Mouse (Mus musculus): ENCODE results near the gene Pold4. TPM values are rescaled to one million over a fixed set of nuclear protein-coding genes. Genes with fewer than 3 reads are reported as not detected.

Pold4 gene
- polyA plus RNA-seq, 1 experiment from 2014 or later: 87.8 TPM

DNA sequence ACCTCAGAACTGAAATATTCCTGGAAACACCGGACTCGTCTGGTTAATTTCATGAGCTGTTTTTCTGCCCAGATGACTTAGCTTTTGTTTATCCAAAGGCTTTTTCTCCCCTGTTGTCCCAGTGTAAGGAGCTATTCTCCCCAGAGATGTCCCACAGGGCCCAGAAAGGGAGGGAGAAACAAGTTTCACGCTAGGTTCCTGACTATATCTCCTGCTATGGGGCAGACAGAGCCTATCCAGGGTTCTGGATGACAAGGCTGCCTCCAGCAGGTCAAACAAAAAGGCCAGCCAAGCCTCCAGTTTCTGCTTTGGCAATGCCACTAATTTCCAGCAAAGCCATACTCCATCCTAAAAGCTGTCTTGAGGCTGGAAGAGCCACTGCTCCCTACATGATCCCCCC lies 13.8 kb upstream of the Pold4 start:
- 60% methylated on average over 3 of the region's 3 CpGs for WGBS
- Histone ChIP-seq H3K27me3 (replicated peaks; ENCODE audit: control insufficient read depth, insufficient read depth, low read length) (no peaks in the 10 kb centered on the region), H3K4me1 (replicated peaks; ENCODE audit: control insufficient read depth, insufficient read depth, low read length) (peaks cover 20% of the 10 kb centered on the region)

DNA sequence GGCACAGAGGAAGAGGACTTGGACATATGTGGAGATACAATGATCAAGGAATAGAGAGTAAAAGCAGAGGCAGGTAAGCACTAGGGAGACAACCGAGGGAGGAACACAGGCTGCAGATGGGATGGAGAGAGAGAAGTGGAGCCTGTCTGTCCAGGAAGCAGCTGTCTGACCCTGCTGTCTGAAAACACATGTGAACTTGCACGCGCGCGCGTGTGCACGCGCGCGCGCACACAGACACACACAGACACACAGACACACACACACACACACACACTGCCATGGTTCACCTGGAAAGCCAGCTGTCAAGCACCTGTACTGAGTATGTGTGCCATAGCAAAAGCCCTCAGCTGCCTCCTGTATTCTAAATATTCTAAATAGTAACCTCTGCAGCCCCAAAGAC lies 13.4 kb upstream of the Pold4 start:
- Histone ChIP-seq H3K9ac (ENCODE audit: low read depth, low read length) (no peak overlapping the region), H3K4me2 (replicated peaks; ENCODE audit: low read depth) (no peak overlapping the region), H3K36me3 (ENCODE audit: control insufficient read depth, insufficient read depth) (no peaks in the 10 kb centered on the region), H3K4me1 (replicated peaks; ENCODE audit: control insufficient read depth, insufficient read depth, low read length) (peaks cover 20% of the 10 kb centered on the region), H3K27ac (ENCODE audit: low read depth, low read length) (peak overlapping the region; percentile 46; the same call in 1 of the 2 replicates), H3K4me3 (ENCODE audit: low read depth, low read length) (no peak overlapping the region), H3K9me3 (ENCODE audit: control insufficient read depth) (no peaks in the 10 kb centered on the region), H3K27me3 (replicated peaks; ENCODE audit: control insufficient read depth, insufficient read depth, low read length) (no peaks in the 10 kb centered on the region)
- WGBS: 69% methylated on average over 11 of the region's 11 CpGs
- TF ChIP-seq CTCF (IDR thresholded peaks at IDR 0.05; ENCODE audit: low read depth): no peak
- ATAC-seq: no peak

More for the DNA sequence above, 13.8 kb upstream of the Pold4 start:
- H3K4me3 ChIP-seq (ENCODE audit: low read depth, low read length): no peak overlapping the region
- peak overlapping the region; percentile 46; the same call in 1 of the 2 replicates for H3K27ac ChIP-seq (ENCODE audit: low read depth, low read length)
- no peak overlapping the region; the same call in 1 of the 2 replicates for H3K4me2 ChIP-seq (replicated peaks; ENCODE audit: low read depth)
- no peaks in the 10 kb centered on the region for H3K9me3 ChIP-seq (ENCODE audit: control insufficient read depth)
- H3K36me3 ChIP-seq (ENCODE audit: control insufficient read depth, insufficient read depth): no peaks in the 10 kb centered on the region
- no peak overlapping the region for H3K9ac ChIP-seq (ENCODE audit: low read depth, low read length)
- 0 out of 2 replicates have a peak, but pooled peaks have one; percentile 8 for TF ChIP-seq CTCF (IDR thresholded peaks at IDR 0.05; ENCODE audit: low read depth)
- no peak for ATAC-seq

DNA sequence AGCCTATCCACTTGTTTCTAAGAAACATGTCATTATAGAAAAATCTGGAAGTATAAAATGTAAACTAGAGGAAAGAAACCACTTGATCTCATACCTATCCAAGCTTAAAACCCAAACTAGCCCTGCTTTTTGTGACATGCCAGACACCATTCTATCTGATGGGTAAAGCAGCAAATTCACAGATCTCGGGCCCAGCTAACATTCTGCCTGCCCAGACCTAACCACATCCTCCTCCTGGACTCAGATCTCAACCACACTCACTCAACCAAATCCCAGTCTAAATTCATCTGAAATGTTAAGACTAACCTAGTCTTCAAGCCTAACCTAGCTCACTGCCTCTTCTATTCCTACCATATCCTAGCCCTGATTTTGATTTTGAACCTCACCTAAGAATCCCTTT lies 12.9 kb upstream of the Pold4 start:
- no peaks in the 10 kb centered on the region for H3K36me3 ChIP-seq (ENCODE audit: control insufficient read depth, insufficient read depth)
- no peak overlapping the region for H3K4me3 ChIP-seq (ENCODE audit: low read depth, low read length)
- 67% methylated on average over 1 of the region's 1 CpGs for WGBS
- no peak for ATAC-seq
- H3K4me2 ChIP-seq (replicated peaks; ENCODE audit: low read depth): no peak overlapping the region
- no peak for TF ChIP-seq CTCF (IDR thresholded peaks at IDR 0.05; ENCODE audit: low read depth)
- H3K9ac ChIP-seq (ENCODE audit: low read depth, low read length): no peak overlapping the region
- no peaks in the 10 kb centered on the region for H3K9me3 ChIP-seq (ENCODE audit: control insufficient read depth)
- H3K27me3 ChIP-seq (replicated peaks; ENCODE audit: control insufficient read depth, insufficient read depth, low read length): no peaks in the 10 kb centered on the region
- H3K4me1 ChIP-seq (replicated peaks; ENCODE audit: control insufficient read depth, insufficient read depth, low read length): peaks cover 17% of the 10 kb centered on the region
- no peak overlapping the region for H3K27ac ChIP-seq (ENCODE audit: low read depth, low read length)

DNA sequence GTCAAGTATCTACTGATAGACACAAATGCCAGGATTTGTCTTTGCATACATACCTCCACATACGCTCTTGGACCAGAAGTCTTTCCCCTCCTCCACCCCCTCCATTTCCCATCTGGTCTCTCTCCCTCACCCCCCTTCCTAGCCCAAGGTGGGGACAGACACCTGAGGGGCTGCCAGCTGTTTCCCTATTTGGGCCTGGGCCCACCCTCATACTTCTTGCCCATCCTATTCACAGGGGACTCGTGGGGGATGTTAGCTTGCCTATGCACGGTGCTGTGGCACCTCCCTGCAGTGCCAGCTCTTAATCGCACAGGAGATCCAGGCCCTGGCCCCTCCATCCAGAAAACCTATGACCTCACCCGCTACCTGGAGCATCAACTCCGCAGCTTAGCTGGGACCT lies 11.8 kb upstream of the Pold4 start:
- peaks cover 16% of the 10 kb centered on the region for H3K4me1 ChIP-seq (replicated peaks; ENCODE audit: control insufficient read depth, insufficient read depth, low read length)
- H3K9me3 ChIP-seq (ENCODE audit: control insufficient read depth): no peaks in the 10 kb centered on the region
- 0 out of 2 replicates have a peak overlapping the region, but pooled peaks have one; percentile 52 for H3K4me2 ChIP-seq (replicated peaks; ENCODE audit: low read depth)
- no peaks in the 10 kb centered on the region for H3K36me3 ChIP-seq (ENCODE audit: control insufficient read depth, insufficient read depth)
- 78% methylated on average over 6 of the region's 6 CpGs for WGBS
- no peak for TF ChIP-seq CTCF (IDR thresholded peaks at IDR 0.05; ENCODE audit: low read depth)
- H3K27ac ChIP-seq (ENCODE audit: low read depth, low read length): no peak overlapping the region
- no peak overlapping the region for H3K4me3 ChIP-seq (ENCODE audit: low read depth, low read length)
- ATAC-seq: no peak
- H3K27me3 ChIP-seq (replicated peaks; ENCODE audit: control insufficient read depth, insufficient read depth, low read length): no peaks in the 10 kb centered on the region
- H3K9ac ChIP-seq (ENCODE audit: low read depth, low read length): no peak overlapping the region

DNA sequence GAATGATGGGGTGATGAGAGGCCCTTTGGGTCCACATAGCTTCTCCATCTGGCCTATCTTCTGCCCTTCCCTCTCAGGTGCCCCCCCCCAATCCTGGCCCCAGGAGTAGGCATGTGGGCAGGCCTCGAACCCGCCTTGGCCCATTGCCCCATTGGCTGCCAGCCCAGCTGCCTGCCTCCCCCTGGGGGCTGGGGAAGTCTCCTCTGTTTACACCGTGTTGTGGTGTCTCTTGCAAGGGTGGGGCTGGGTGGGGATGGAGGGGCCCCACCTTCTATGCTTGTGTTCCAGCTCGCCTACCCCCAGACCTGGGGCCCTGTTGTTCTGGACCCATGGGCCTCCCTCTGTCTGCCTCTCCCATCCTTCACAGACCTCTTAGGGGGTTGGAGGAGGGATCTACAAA lies 11.3 kb upstream of the Pold4 start:
- H3K27me3 ChIP-seq (replicated peaks; ENCODE audit: control insufficient read depth, insufficient read depth, low read length): no peaks in the 10 kb centered on the region
- ATAC-seq: no peak
- 21% methylated on average over 4 of the region's 4 CpGs for WGBS
- no peak for TF ChIP-seq CTCF (IDR thresholded peaks at IDR 0.05; ENCODE audit: low read depth)
- peaks cover 16% of the 10 kb centered on the region for H3K4me1 ChIP-seq (replicated peaks; ENCODE audit: control insufficient read depth, insufficient read depth, low read length)
- no peaks in the 10 kb centered on the region for H3K36me3 ChIP-seq (ENCODE audit: control insufficient read depth, insufficient read depth)
- peak overlapping the region; percentile 52 for H3K4me2 ChIP-seq (replicated peaks; ENCODE audit: low read depth)
- peak overlapping the region; percentile 64; the same call in 1 of the 2 replicates for H3K27ac ChIP-seq (ENCODE audit: low read depth, low read length)
- no peaks in the 10 kb centered on the region for H3K9me3 ChIP-seq (ENCODE audit: control insufficient read depth)
- H3K4me3 ChIP-seq (ENCODE audit: low read depth, low read length): no peak overlapping the region
- H3K9ac ChIP-seq (ENCODE audit: low read depth, low read length): 0 out of 2 replicates have a peak overlapping the region, but pooled peaks have one; percentile 11

DNA sequence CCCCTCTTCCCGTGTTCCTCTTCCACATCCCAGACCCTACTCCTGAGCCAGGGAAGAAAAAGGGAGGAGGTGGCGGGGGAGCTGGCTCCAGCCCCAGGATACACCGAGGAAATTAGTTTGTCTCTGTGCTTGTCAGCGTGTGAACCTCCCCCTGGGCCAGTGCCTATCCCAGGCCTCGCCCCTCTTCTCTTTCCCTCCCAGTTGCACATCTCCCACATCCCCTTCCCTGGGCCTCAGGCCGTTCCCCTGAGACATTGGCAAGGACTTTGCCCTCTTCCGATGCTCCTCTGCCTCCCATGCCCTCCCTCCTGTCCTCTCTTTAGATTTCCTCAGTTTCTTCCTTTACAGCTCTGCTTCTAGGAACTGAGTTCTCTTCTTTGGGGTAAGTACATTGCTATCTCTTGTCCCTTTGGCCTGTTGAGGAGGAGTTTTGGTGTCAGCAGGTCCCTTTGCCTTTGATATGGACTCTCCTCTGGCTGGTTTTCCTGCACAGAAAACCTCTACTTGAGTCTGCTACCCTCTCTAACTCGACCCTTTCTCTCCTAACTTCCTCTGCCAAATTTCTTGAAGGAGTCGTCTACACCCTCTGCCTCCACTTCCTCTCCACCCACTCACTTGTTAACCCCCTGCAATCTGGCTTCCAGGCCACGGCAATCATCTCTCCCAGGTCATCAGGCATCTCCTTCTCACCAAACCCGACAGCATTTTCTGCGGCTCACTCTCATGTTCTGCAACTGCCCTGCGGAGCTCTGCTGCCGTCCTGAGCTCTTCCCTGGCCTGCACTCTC lies 10.5 kb upstream of the Pold4 start:
- Histone ChIP-seq H3K4me3 (ENCODE audit: low read depth, low read length) (peak overlapping the region; percentile 11), H3K9ac (ENCODE audit: low read depth, low read length) (peak overlapping the region; percentile 31; the same call in 1 of the 2 replicates), H3K4me2 (replicated peaks; ENCODE audit: low read depth) (peak overlapping the region; percentile 52), H3K4me1 (replicated peaks; ENCODE audit: control insufficient read depth, insufficient read depth, low read length) (peaks cover 16% of the 10 kb centered on the region), H3K27ac (ENCODE audit: low read depth, low read length) (peak overlapping the region; percentile 64; the same call in 1 of the 2 replicates), H3K36me3 (ENCODE audit: control insufficient read depth, insufficient read depth) (no peaks in the 10 kb centered on the region), H3K9me3 (ENCODE audit: control insufficient read depth) (no peaks in the 10 kb centered on the region), H3K27me3 (replicated peaks; ENCODE audit: control insufficient read depth, insufficient read depth, low read length) (no peaks in the 10 kb centered on the region)
- WGBS: 16% methylated on average over 14 of the region's 14 CpGs
- peak; percentile 65 for ATAC-seq
- TF ChIP-seq CTCF (IDR thresholded peaks at IDR 0.05; ENCODE audit: low read depth): no peak

All from intestine, postnatal 0 days (tissue).